Mouse (Mus musculus) lung, adult 2 months (tissue): Measurements from ENCODE around the gene Ablim2.

ENCODE experiments used
- CTCF ChIP-seq: fragments of 200-500 bp; IDR thresholded peaks from 2 replicates; pipeline ENCODE4 v1.5.1; 2011; ENCODE audit warnings: mild to moderate bottlenecking, low read length, control low read depth; ENCODE audit not compliant: insufficient read depth
- POLR2A ChIP-seq: fragments of 200-500 bp; IDR thresholded peaks from 2 replicates; pipeline ENCODE4 v1.6.1; 2011; ENCODE audit warnings: low read depth, mild to moderate bottlenecking, control low read depth, low read length, borderline replicate concordance; ENCODE audit errors: extremely low read depth

- TF ChIP-seq POLR2A (no peak), CTCF (no peak)
Observed at GRCm38 (mm10) chr5:35920076-35920475, 162.4 kb downstream of the Ablim2 start.
